Mouse (Mus musculus) ES-E14 (cell line): ENCODE results near the gene Col4a1.

ENCODE experiments used
- CHD2 ChIP-seq: IDR thresholded peaks from 2 replicates; pipeline ENCODE4 v1.6.1; 2014; ENCODE audit warnings: mild to moderate bottlenecking, low read depth, low read length, inconsistent platforms
- HCFC1 ChIP-seq: IDR thresholded peaks from 2 replicates; pipeline ENCODE4 v1.6.1; 2012; ENCODE audit warnings: low read length, inconsistent platforms, borderline replicate concordance; ENCODE audit not compliant: insufficient read depth
- MAFK ChIP-seq: IDR thresholded peaks from 2 replicates; pipeline ENCODE4 v1.6.1; 2014; ENCODE audit warnings: mild to moderate bottlenecking, low read depth, low read length, inconsistent platforms; ENCODE audit not compliant: insufficient read depth
- ZC3H11A ChIP-seq: IDR thresholded peaks from 2 replicates; pipeline ENCODE4 v1.6.1; 2012; ENCODE audit warnings: low read depth, mild to moderate bottlenecking, inconsistent platforms, low read length, borderline replicate concordance
- ZNF384 ChIP-seq: IDR thresholded peaks from 2 replicates; pipeline ENCODE4 v1.6.1; 2012; ENCODE audit warnings: low read depth, low read length, inconsistent platforms

- TF ChIP-seq CHD2 = no peak
- no peak for TF ChIP-seq ZC3H11A
- no peak for TF ChIP-seq MAFK
- TF ChIP-seq HCFC1 = no peak
- TF ChIP-seq ZNF384 = no peak
Observed at GRCm38 (mm10) chr8:11197988-11198387, 114.6 kb downstream of the Col4a1 start.
